Mouse (Mus musculus) midbrain, embryonic 12.5 days (tissue): ENCODE measurements around the gene Eif4g2. TPM values are rescaled to one million over a fixed set of nuclear protein-coding genes. Genes with fewer than 3 reads are reported as not detected.

Source experiments
- polyA plus RNA-seq: library from polyadenylated mRNA; unstranded; fragments of >200 nt; fragmentation: Nextera tagmentation; extraction: Ambion mirVana; gene quantifications from 2 replicates; pipeline ENCODE4 v1.2.1, GENCODE M21; 2016

Gene Eif4g2
- polyA plus RNA-seq, 1 experiment from 2014 or later = 1,624 TPM

Other genes with a start within 250 kb of the Eif4g2 start
- gene Rnf141, start 238.6 kb downstream of the Eif4g2 start, polyA plus RNA-seq = 27.0 and 28.6 TPM in 2 replicates
- 5.2 and 9.2 TPM in 2 replicates for gene Lyve1, start 219.8 kb downstream of the Eif4g2 start, polyA plus RNA-seq
- 1.2 and 1.8 TPM in 2 replicates for gene Mrvi1, start 100.6 kb downstream of the Eif4g2 start, polyA plus RNA-seq
- gene Ctr9, start 54.1 kb downstream of the Eif4g2 start, polyA plus RNA-seq = 102 and 105 TPM in 2 replicates